Mouse (Mus musculus): ENCODE measurements at regions not wholly inside any gene's neighbourhood (a gene's known extent, or its start where the extent isn't known, plus 50 kb on each side); places are given as distances from the start of the nearest gene placed in this dataset.
A peak's percentile ranks its signal among the peaks of the same experiment; 100 is the strongest.
"Not testable (repeated sequence)": the region's sequence is repeated elsewhere in the genome, so short reads cannot be mapped to it uniquely, and the experiment has no call there.

- DNase-seq = no peak
These were observed 88.3 kb upstream of the Tmem28 start for GRCm38 (mm10) chrX:99732526-99732925.

- DNase-seq = peak; percentile 34 to 55
These were observed 95.7 kb upstream of the Tmem28 start for GRCm38 (mm10) chrX:99725101-99725500.

- no peak for DNase-seq
These were observed 125.5 kb upstream of the Tmem28 start for GRCm38 (mm10) chrX:99695366-99695765.

GRCm38 (mm10) chrX:99690971-99691370 is 129.8 kb upstream of the Tmem28 start:
- DNase-seq = no peak

- no peak for DNase-seq
These were observed 131.1 kb upstream of the Tmem28 start for GRCm38 (mm10) chrX:99689761-99690160.

- DNase-seq = not testable (repeated sequence)
These were observed 138.3 kb upstream of the Tmem28 start for GRCm38 (mm10) chrX:99682491-99682890.

GRCm38 (mm10) chrX:99667596-99667995 is 153.2 kb upstream of the Tmem28 start:
- no peak for DNase-seq

- DNase-seq = no peak
These were observed 158.3 kb upstream of the Tmem28 start for GRCm38 (mm10) chrX:99662566-99662965.

GRCm38 (mm10) chrX:99659496-99660140 is 161.2 kb upstream of the Tmem28 start:
- peak; percentile 15 to 44 for DNase-seq

- peak; percentile 74 to 85 for DNase-seq
These were observed 162.9 kb upstream of the Tmem28 start for GRCm38 (mm10) chrX:99657790-99658451.

GRCm38 (mm10) chrX:99656988-99657387 is 163.8 kb upstream of the Tmem28 start:
- DNase-seq = no peak

- peak in 1 of 2 experiments; percentile 15 for DNase-seq
These were observed 161.2 kb upstream of the Pja1 start for GRCm38 (mm10) chrX:99632211-99632775.

GRCm38 (mm10) chrX:99624515-99625179 is 153.6 kb upstream of the Pja1 start:
- DNase-seq = no peak

GRCm38 (mm10) chrX:99612130-99612759 is 141.2 kb upstream of the Pja1 start:
- DNase-seq = no peak

GRCm38 (mm10) chrX:99610096-99610495 is 139.0 kb upstream of the Pja1 start:
- DNase-seq = no peak

GRCm38 (mm10) chrX:99609591-99609990 is 138.5 kb upstream of the Pja1 start:
- DNase-seq = no peak

GRCm38 (mm10) chrX:99608284-99608692 is 137.2 kb upstream of the Pja1 start:
- DNase-seq = no peak

- no peak for DNase-seq
These were observed 134.2 kb upstream of the Pja1 start for GRCm38 (mm10) chrX:99605084-99605824.

GRCm38 (mm10) chrX:99603714-99604113 is 132.6 kb upstream of the Pja1 start:
- no peak for DNase-seq

GRCm38 (mm10) chrX:99602268-99602885 is 131.3 kb upstream of the Pja1 start:
- no peak for DNase-seq

- no peak for DNase-seq
These were observed 124.4 kb upstream of the Pja1 start for GRCm38 (mm10) chrX:99595493-99595892.
